Mouse (Mus musculus) embryonic facial prominence, embryonic 12.5 days (tissue): ENCODE results near the gene Aptx. TPM values are rescaled to one million over a fixed set of nuclear protein-coding genes. Genes with fewer than 3 reads are reported as not detected.

Experiments used
- ATAC-seq: fragments of 200-750 bp; cut with Nextera tagmentation; 2 replicates; pipeline ENCODE4 v1.8.0; 2017; ENCODE audit not compliant: insufficient number of reproducible peaks, insufficient read depth, low FRiP score, low TSS enrichment
- H3K27ac ChIP-seq: fragments of 300-500 bp; sonication (generic); 2 replicates; pipeline ENCODE4 v1.5.1; 2016; ENCODE audit warnings: mild to moderate bottlenecking
- H3K27me3 ChIP-seq: fragments of 300-500 bp; sonication (generic); 2 replicates; pipeline ENCODE4 v1.6.1; 2016; ENCODE audit warnings: mild to moderate bottlenecking, moderate library complexity
- H3K36me3 ChIP-seq: fragments of 300-500 bp; sonication (generic); 2 replicates; pipeline ENCODE4 v1.6.1; 2016; ENCODE audit warnings: mild to moderate bottlenecking
- H3K4me1 ChIP-seq: fragments of 300-500 bp; sonication (generic); 2 replicates; pipeline ENCODE4 v1.6.1; 2016
- H3K4me2 ChIP-seq: fragments of 300-500 bp; sonication (generic); replicated peaks from 2 replicates; pipeline ENCODE4 v1.6.1; 2016; ENCODE audit warnings: mild to moderate bottlenecking, moderate library complexity
- H3K4me3 ChIP-seq: fragments of 300-500 bp; sonication (generic); 2 replicates; pipeline ENCODE4 v1.5.1; 2016; ENCODE audit warnings: mild to moderate bottlenecking
- H3K9ac ChIP-seq: fragments of 300-500 bp; sonication (generic); 2 replicates; pipeline ENCODE4 v1.6.1; 2016; ENCODE audit warnings: mild to moderate bottlenecking, moderate library complexity
- H3K9me3 ChIP-seq: fragments of 300-500 bp; sonication (generic); 2 replicates; pipeline ENCODE4 v1.6.1; 2016; ENCODE audit warnings: mild to moderate bottlenecking, moderate library complexity
- WGBS: fragments of 180-500 bp; shearing (Covaris S2); methylation state at CpG from one replicate; pipeline ENCODE4 v1.1.7; 2016; 5-methylcytosine and 5-hydroxymethylcytosine counted together
- polyA plus RNA-seq: library from polyadenylated mRNA; unstranded; fragments of >200 nt; fragmentation: Nextera tagmentation; extraction: Ambion mirVana; gene quantifications from 2 replicates; pipeline ENCODE4 v1.2.1, GENCODE M21; 2016

Aptx gene
- polyA plus RNA-seq, 1 experiment from 2014 or later = 38.7 TPM

DNA sequence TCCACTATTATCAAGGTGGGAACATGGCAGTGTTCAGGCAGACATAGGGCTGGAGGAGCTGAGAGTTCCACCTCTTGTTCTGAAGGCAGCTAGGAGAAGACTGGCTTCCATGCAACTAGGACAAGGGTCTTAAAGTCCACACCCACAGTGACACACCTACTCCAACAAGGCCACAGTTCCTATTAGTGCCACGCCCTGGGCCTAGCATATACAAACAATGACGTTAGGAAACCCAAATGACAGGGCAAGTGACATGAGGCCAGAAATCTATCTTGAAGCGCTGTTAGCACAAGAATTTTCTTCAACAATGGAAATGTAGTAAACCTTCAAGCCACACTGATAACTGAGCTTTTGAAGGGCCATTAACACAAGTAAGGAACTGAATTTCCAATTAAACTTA is 1.2 kb downstream of the Aptx start:
- H3K4me2 ChIP-seq = peak overlapping the region; percentile 75
- H3K36me3 ChIP-seq = peaks cover under 1% of the 10 kb centered on the region
- H3K9me3 ChIP-seq = no peaks in the 10 kb centered on the region
- H3K4me1 ChIP-seq = peaks cover 12% of the 10 kb centered on the region
- WGBS = 82% methylated on average over 3 of the region's 3 CpGs
- H3K27me3 ChIP-seq = no peaks in the 10 kb centered on the region
- H3K4me3 ChIP-seq = peak overlapping the region; percentile 60
- H3K27ac ChIP-seq = 0 out of 2 replicates have a peak overlapping the region, but pooled peaks have one; percentile 95
- no peak overlapping the region; the same call in 1 of the 2 replicates for H3K9ac ChIP-seq
- ATAC-seq = no peak

GRCm38 (mm10) chr4:40700216-40700615 is 2.8 kb downstream of the Aptx start:
- no peaks in the 10 kb centered on the region for H3K27me3 ChIP-seq
- H3K36me3 ChIP-seq = peaks cover 12% of the 10 kb centered on the region
- H3K9me3 ChIP-seq = no peaks in the 10 kb centered on the region
- H3K4me1 ChIP-seq = peaks cover 12% of the 10 kb centered on the region
- 81% methylated on average over 8 of the region's 8 CpGs for WGBS
- H3K27ac ChIP-seq = no peak overlapping the region
- no peak overlapping the region for H3K4me3 ChIP-seq
- H3K4me2 ChIP-seq = no peak overlapping the region
- no peak overlapping the region for H3K9ac ChIP-seq
- ATAC-seq = no peak

DNA sequence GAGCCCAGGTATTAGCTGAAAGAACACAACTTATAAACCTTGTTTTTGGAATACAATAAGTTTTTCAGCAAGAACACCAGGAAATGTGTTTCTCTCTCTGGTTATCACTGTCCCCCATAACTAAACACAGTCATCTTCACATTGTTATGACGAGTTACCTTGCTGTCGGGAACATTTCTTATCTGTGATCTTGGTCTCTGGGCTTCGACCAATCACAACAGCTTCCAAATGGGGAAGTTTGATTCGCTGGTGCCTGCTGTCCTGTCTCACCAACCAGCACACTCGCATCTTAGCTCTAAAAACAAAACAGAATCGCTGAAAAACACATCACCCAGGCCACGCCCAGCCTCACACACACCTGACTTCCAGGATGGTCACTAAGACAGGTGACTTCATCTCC is 5.9 kb downstream of the Aptx start:
- Histone ChIP-seq H3K4me1 (peaks cover 5% of the 10 kb centered on the region; the same call in 1 of the 2 replicates), H3K36me3 (peaks cover 41% of the 10 kb centered on the region), H3K27me3 (no peaks in the 10 kb centered on the region), H3K4me3 (no peak overlapping the region), H3K9me3 (no peaks in the 10 kb centered on the region), H3K4me2 (no peak overlapping the region), H3K9ac (no peak overlapping the region), H3K27ac (no peak overlapping the region)
- no peak for ATAC-seq
- 79% methylated on average over 7 of the region's 7 CpGs for WGBS

DNA sequence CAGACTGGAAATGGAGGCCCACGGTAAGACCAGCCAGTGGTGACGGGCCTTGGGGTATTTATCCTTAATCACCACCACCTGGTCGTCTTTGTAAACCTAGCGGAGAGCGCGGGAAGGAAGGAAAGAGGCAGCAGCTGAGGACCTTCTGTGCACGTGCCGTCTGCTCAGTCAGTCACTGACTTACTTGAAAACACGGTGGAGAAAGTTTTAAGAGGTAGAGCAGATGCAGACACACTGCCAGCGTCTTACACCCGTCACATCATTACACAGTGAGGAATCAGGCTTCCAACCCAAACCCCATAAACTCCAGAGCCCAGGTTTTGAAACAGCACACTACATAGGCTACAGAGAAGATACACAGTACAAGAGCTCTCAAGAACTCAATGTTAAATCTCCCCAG is 11.9 kb downstream of the Aptx start:
- Histone ChIP-seq H3K36me3 (peaks cover 66% of the 10 kb centered on the region), H3K27me3 (no peaks in the 10 kb centered on the region), H3K4me1 (no peaks in the 10 kb centered on the region), H3K27ac (no peak overlapping the region), H3K9me3 (no peaks in the 10 kb centered on the region), H3K4me3 (no peak overlapping the region), H3K4me2 (no peak overlapping the region), H3K9ac (no peak overlapping the region)
- 53% methylated on average over 11 of the region's 11 CpGs for WGBS
- ATAC-seq = peak; percentile 16; the same call in 1 of the 2 replicates

DNA sequence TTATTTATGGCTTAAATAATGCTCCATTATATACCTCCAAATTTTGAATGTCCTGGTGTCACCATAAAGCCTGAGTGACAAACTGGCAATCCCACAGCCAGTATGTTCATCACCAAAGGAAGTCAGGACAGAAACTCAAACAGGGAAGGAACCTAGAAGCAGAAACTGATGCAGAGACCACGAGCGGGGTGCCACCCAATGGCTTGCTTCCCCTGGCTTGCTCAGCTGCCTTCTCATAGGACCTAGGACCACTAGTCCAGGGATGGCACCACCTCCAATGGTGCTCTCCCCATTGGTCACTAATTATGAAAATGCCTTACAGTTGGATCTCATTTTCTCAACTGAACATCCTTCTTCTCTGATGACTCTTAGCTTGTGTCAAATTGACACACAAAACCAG is 19.7 kb downstream of the Aptx start:
- H3K4me1 ChIP-seq = no peaks in the 10 kb centered on the region
- H3K9ac ChIP-seq = no peak overlapping the region
- H3K27ac ChIP-seq = no peak overlapping the region
- no peaks in the 10 kb centered on the region for H3K9me3 ChIP-seq
- H3K27me3 ChIP-seq = no peaks in the 10 kb centered on the region
- ATAC-seq = no peak
- H3K4me2 ChIP-seq = no peak overlapping the region
- peaks cover 23% of the 10 kb centered on the region for H3K36me3 ChIP-seq
- H3K4me3 ChIP-seq = no peak overlapping the region
- 73% methylated on average over 2 of the region's 2 CpGs for WGBS

GRCm38 (mm10) chr4:40682359-40682758 is 20.6 kb downstream of the Aptx start:
- H3K36me3 ChIP-seq = peaks cover 18% of the 10 kb centered on the region
- H3K4me1 ChIP-seq = no peaks in the 10 kb centered on the region
- no peaks in the 10 kb centered on the region for H3K27me3 ChIP-seq
- H3K9me3 ChIP-seq = no peaks in the 10 kb centered on the region
- H3K4me3 ChIP-seq = no peak overlapping the region
- H3K27ac ChIP-seq = no peak overlapping the region
- no peak overlapping the region for H3K4me2 ChIP-seq
- no peak for ATAC-seq
- no peak overlapping the region for H3K9ac ChIP-seq
- 84% methylated on average over 5 of the region's 5 CpGs for WGBS

DNA sequence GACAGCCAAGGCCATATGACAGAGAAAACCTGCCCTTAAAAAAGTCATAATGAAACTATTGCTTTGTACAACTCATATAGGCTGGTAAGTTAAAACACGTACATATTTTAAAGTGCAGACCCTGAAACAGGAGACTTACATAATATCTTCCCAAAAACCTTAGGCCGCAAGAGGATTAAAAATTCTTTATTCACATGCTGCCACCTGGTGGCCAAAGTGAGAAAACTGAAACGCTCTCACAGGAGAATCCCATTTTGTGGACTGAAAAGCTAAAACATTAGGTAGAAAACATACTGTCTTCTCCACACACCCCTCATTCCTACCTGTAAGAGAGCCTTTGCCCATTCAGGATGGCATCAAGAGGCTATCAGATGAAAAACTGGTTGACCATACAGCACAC is 21.1 kb downstream of the Aptx start:
- Histone ChIP-seq H3K36me3 (peaks cover 15% of the 10 kb centered on the region), H3K9me3 (no peaks in the 10 kb centered on the region), H3K4me1 (0 out of 2 replicates have a peak, but pooled peaks cover 3% of the 10 kb centered on the region), H3K9ac (no peak overlapping the region), H3K4me3 (no peak overlapping the region), H3K4me2 (no peak overlapping the region), H3K27ac (no peak overlapping the region), H3K27me3 (no peaks in the 10 kb centered on the region)
- ATAC-seq = no peak
- WGBS = 15% methylated on average over 3 of the region's 3 CpGs

DNA sequence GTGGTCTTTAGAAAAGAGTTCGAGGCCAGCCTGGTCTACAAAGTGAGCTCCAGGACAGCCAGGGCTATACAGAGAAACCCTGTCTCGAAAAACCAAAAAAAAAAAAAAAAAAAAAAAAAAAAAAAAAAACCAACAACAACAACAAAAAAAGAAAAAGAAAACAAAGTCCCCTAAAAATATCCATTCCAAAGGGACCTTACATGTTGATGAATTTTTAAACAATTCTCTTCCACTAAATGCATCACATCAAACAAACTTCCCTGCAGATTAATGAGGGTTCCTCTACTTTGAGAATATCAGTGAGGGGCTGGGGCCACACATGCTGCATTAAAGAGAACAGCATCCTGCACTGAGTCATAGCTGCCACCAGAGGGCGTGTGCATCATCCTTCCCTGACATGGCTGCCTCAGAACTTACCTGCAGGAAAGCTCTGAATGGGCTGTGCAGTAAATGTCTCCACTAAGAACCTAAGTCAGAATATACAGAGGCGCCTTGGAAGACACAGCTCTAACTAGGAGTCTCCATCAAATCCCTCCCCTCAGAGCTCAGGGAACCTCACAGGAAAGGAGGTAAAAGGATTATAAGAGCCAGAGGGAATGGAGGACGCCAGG is 22.6 kb downstream of the Aptx start:
- H3K9me3 ChIP-seq = no peaks in the 10 kb centered on the region
- H3K9ac ChIP-seq = no peak overlapping the region
- ATAC-seq = no peak; the same call in 1 of the 2 replicates
- H3K4me2 ChIP-seq = no peak overlapping the region
- H3K4me3 ChIP-seq = no peak overlapping the region
- no peaks in the 10 kb centered on the region for H3K27me3 ChIP-seq
- 44% methylated on average over 5 of the region's 5 CpGs for WGBS
- 0 out of 2 replicates have a peak, but pooled peaks cover 11% of the 10 kb centered on the region for H3K4me1 ChIP-seq
- H3K27ac ChIP-seq = no peak overlapping the region
- H3K36me3 ChIP-seq = 0 out of 2 replicates have a peak, but pooled peaks cover 1% of the 10 kb centered on the region

- Histone ChIP-seq H3K27me3 (no peaks in the 10 kb centered on the region), H3K4me3 (no peak overlapping the region), H3K36me3 (no peaks in the 10 kb centered on the region), H3K4me1 (0 out of 2 replicates have a peak, but pooled peaks cover 11% of the 10 kb centered on the region), H3K9ac (no peak overlapping the region), H3K4me2 (0 out of 2 replicates have a peak overlapping the region, but pooled peaks have one; percentile 30), H3K9me3 (no peaks in the 10 kb centered on the region), H3K27ac (no peak overlapping the region)
- 47% methylated on average over 5 of the region's 5 CpGs for WGBS
- no peak for ATAC-seq
These were observed 25.9 kb downstream of the Aptx start for GRCm38 (mm10) chr4:40677132-40677531.

DNA sequence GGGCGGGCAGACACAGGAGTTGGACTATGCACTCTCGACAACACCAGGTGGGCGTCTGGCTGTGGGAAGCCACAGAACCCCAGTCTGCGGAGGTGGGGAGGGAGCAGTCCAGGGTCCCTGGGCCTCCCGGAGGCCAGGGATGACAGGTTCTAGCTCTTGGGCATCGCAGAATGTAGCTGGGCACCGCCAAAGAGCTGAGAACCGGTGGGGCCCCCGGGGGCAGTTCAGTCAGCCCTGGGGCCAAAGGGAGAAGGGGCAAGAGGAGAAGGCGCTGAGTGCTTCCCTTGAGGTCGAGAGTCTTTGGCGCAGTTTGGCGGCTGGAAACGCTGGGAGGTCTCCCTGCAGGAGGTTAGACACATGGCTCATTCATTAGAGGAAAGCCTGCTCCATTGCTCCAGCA is 26.7 kb downstream of the Aptx start:
- H3K4me2 ChIP-seq = peak overlapping the region; percentile 30
- H3K4me3 ChIP-seq = no peak overlapping the region
- WGBS = 18% methylated on average over 14 of the region's 14 CpGs
- ATAC-seq = no peak
- no peaks in the 10 kb centered on the region for H3K27me3 ChIP-seq
- H3K4me1 ChIP-seq = 0 out of 2 replicates have a peak, but pooled peaks cover 11% of the 10 kb centered on the region
- H3K9me3 ChIP-seq = no peaks in the 10 kb centered on the region
- no peak overlapping the region for H3K27ac ChIP-seq
- no peak overlapping the region for H3K9ac ChIP-seq
- H3K36me3 ChIP-seq = no peaks in the 10 kb centered on the region

- no peak for ATAC-seq
- Histone ChIP-seq H3K9ac (no peak overlapping the region), H3K4me3 (no peak overlapping the region), H3K27ac (no peak overlapping the region), H3K9me3 (no peaks in the 10 kb centered on the region), H3K27me3 (no peaks in the 10 kb centered on the region), H3K4me1 (0 out of 2 replicates have a peak, but pooled peaks cover 11% of the 10 kb centered on the region), H3K4me2 (no peak overlapping the region), H3K36me3 (no peaks in the 10 kb centered on the region)
- WGBS = 92% methylated on average over 5 of the region's 5 CpGs
These were observed 29.5 kb downstream of the Aptx start for GRCm38 (mm10) chr4:40673526-40673925.

DNA sequence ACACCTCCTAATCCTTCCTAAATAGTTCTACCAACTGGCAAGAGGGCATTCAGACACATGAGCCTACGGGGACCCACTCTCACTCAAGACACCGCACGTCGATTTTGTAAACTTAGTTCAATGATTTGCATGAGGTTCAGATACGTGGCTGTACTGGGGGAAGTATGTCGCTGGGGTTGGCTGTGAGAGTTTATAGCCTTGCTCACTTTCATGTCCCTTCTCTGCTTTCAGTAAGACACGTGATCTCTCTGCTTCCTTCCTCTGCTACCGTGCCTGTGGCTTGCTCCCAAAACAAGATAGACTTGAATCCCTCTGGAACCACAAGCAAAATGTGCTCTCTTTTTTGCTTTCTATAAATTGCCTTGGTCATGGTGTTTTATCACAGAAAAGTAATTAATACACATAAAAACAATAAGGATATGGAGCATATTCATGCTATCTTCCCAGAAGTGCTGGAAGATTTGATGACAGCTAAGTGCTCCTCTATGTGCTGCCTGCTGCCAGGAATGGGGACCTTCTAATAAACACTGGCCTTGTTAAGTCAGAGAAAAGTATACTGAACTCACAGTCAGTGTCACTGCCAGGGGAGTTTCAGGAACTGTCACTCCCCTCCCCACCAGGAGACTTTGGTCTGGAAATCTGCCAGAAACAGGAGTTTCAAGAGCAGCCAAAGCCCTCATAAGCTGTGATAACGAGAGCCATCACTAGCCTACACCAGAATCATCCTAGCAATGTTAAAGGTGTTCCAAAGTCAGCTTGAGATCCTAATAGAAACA is 36.6 kb downstream of the Aptx start:
- Histone ChIP-seq H3K9me3 (peaks cover 5% of the 10 kb centered on the region; the same call in 1 of the 2 replicates), H3K27ac (no peak overlapping the region), H3K4me3 (no peak overlapping the region), H3K36me3 (no peaks in the 10 kb centered on the region), H3K4me2 (no peak overlapping the region), H3K9ac (no peak overlapping the region), H3K4me1 (no peaks in the 10 kb centered on the region), H3K27me3 (no peaks in the 10 kb centered on the region)
- 81% methylated on average over 9 of the region's 9 CpGs for WGBS
- ATAC-seq = no peak
